Comparison of ENCODE assay signal across 23 mouse cellular contexts in genomic region chr15:102685791-102686190, GRCm38 (mm10). TPM values are rescaled to one million over a fixed set of nuclear protein-coding genes. Genes with fewer than 3 reads are reported as not detected.
DNase-seq lines count a peak whose midpoint lies in the region; ATAC-seq and TF ChIP-seq lines count a peak whose summit lies in the region.
"Had no signal": no experiment of that assay in that cellular context is flagged by ENCODE, and none has a peak within 500 bp of the region (broad histone marks: within the 10 kb centered on the region; RNA-seq: fewer than 3 reads in every experiment).

No protein-coding gene starts in this region.

- WGBS in hindbrain, embryonic 13.5 days: 6% methylated on average over 4 of the region's 4 CpGs
- 7% methylated on average over 4 of the region's 4 CpGs for WGBS in hindbrain, embryonic 11.5 days
- 8% methylated on average over 4 of the region's 4 CpGs for WGBS in midbrain, postnatal 0 days

- H3K9me3 ChIP-seq in hindbrain, embryonic 13.5 days: no peaks in the 10 kb centered on the region
- no peaks in the 10 kb centered on the region for H3K9me3 ChIP-seq in hindbrain, embryonic 11.5 days (ENCODE audit: control insufficient read depth, low read length)
- no peaks in the 10 kb centered on the region for H3K9me3 ChIP-seq in midbrain, postnatal 0 days (ENCODE audit: low read length)
- H3K9me3 ChIP-seq: embryonic facial prominence, embryonic 13.5 days; heart, embryonic 12.5 days had no signal

- ATAC-seq in hindbrain, embryonic 13.5 days (ENCODE audit: low FRiP score): peak; percentile 49; the same call in 1 of the 2 replicates
- ATAC-seq in hindbrain, embryonic 11.5 days (ENCODE audit: low FRiP score): no peak
- ATAC-seq in midbrain, postnatal 0 days (ENCODE audit: low FRiP score): no peak; the same call in 1 of the 2 replicates
- ATAC-seq: activated CD4-positive, CD25-positive, alpha-beta regulatory T cell, adult 4 months; CD4-positive, CD25-positive, alpha-beta regulatory T cell, adult 4 months; inflammation-experienced regulatory T-cells, adult 6 months had no signal

- no peak overlapping the region for H3K4me3 ChIP-seq in hindbrain, embryonic 13.5 days
- H3K4me3 ChIP-seq in hindbrain, embryonic 11.5 days (ENCODE audit: low read depth, low read length): no peak overlapping the region
- no peak overlapping the region for H3K4me3 ChIP-seq in midbrain, postnatal 0 days (ENCODE audit: low read depth, low read length)
- H3K4me3 ChIP-seq: embryonic facial prominence, embryonic 13.5 days; heart, embryonic 12.5 days; left cerebral cortex, adult 2 months had no signal

- no peaks in the 10 kb centered on the region for H3K36me3 ChIP-seq in hindbrain, embryonic 13.5 days
- H3K36me3 ChIP-seq in hindbrain, embryonic 11.5 days (ENCODE audit: control insufficient read depth, insufficient read depth, low read length): no peaks in the 10 kb centered on the region
- H3K36me3 ChIP-seq in midbrain, postnatal 0 days (ENCODE audit: insufficient read depth, low read length): no peaks in the 10 kb centered on the region
- H3K36me3 ChIP-seq: embryonic facial prominence, embryonic 13.5 days; heart, embryonic 12.5 days had no signal

- no peak overlapping the region for H3K4me2 ChIP-seq in hindbrain, embryonic 13.5 days
- H3K4me2 ChIP-seq in hindbrain, embryonic 11.5 days (replicated peaks; ENCODE audit: low read depth, low read length): no peak overlapping the region
- H3K4me2 ChIP-seq in midbrain, postnatal 0 days (ENCODE audit: low read depth, low read length, poor library complexity, severe bottlenecking): no peak overlapping the region
- H3K4me2 ChIP-seq: embryonic facial prominence, embryonic 13.5 days; heart, embryonic 12.5 days; liver, embryonic 11.5 days had no signal

- peaks cover 40% of the 10 kb centered on the region for H3K27me3 ChIP-seq in hindbrain, embryonic 13.5 days
- H3K27me3 ChIP-seq in hindbrain, embryonic 11.5 days (ENCODE audit: control insufficient read depth, insufficient read depth, low read length): peaks cover 5% of the 10 kb centered on the region; the same call in 1 of the 2 replicates
- H3K27me3 ChIP-seq in midbrain, postnatal 0 days (ENCODE audit: insufficient read depth, low read length): no peaks in the 10 kb centered on the region

- DNase-seq in cerebellum, postnatal 14 days: peak; percentile 36 to 55
- no peak for DNase-seq in cerebellum, adult 11-12 months
- no peak for DNase-seq in hindbrain, embryonic 11.5 days (ENCODE audit: low spot score)
- DNase-seq in brain, embryonic 14.5 days (ENCODE audit: low read depth): peak; percentile 72
- peak; percentile 69 for DNase-seq in midbrain, postnatal 0 days (ENCODE audit: low spot score)
- no peak for DNase-seq in urinary bladder, postnatal 4 days (ENCODE audit: low spot score in 2 of 2)
- DNase-seq: adrenal gland, postnatal 10 days; cerebellum, adult 11 months; heart, adult 11 months; heart, postnatal 14 days; kidney, adult 9 months; kidney, postnatal 4 days; layer of hippocampus, adult 9-11 months; lung, adult 2 months; thymus, postnatal 14 days had no signal

- no peak for TF ChIP-seq POLR2A in brain, embryonic 14.5 days (IDR thresholded peaks at IDR 0.05; ENCODE audit: borderline replicate concordance, extremely low read depth, insufficient read depth, insufficient read length, poor library complexity, severe bottlenecking)

- H3K4me1 ChIP-seq in hindbrain, embryonic 13.5 days (replicated peaks): peaks cover 18% of the 10 kb centered on the region
- H3K4me1 ChIP-seq in hindbrain, embryonic 11.5 days (replicated peaks; ENCODE audit: control insufficient read depth, insufficient read depth, low read length): no peaks in the 10 kb centered on the region
- no peaks in the 10 kb centered on the region for H3K4me1 ChIP-seq in midbrain, postnatal 0 days (ENCODE audit: insufficient read depth, low read length)
- H3K4me1 ChIP-seq: embryonic facial prominence, embryonic 13.5 days had no signal

- no peak for TF ChIP-seq CTCF in brain, embryonic 14.5 days (IDR thresholded peaks at IDR 0.05; ENCODE audit: borderline replicate concordance, extremely low read depth, insufficient read depth, insufficient read length)
- TF ChIP-seq CTCF in midbrain, postnatal 0 days (IDR thresholded peaks at IDR 0.05): no peak

- no peak overlapping the region for H3K27ac ChIP-seq in hindbrain, embryonic 13.5 days
- H3K27ac ChIP-seq in hindbrain, embryonic 11.5 days (ENCODE audit: low read depth, low read length): no peak overlapping the region
- H3K27ac ChIP-seq in midbrain, postnatal 0 days (ENCODE audit: low read depth, low read length): no peak overlapping the region
- H3K27ac ChIP-seq: embryonic facial prominence, embryonic 13.5 days; left cerebral cortex, adult 2 months had no signal

- H3K9ac ChIP-seq in hindbrain, embryonic 13.5 days: no peak overlapping the region
- H3K9ac ChIP-seq in hindbrain, embryonic 11.5 days (ENCODE audit: low read depth, low read length): no peak overlapping the region
- H3K9ac ChIP-seq in midbrain, postnatal 0 days (replicated peaks; ENCODE audit: low read length, poor library complexity, severe bottlenecking): no peak overlapping the region
- H3K9ac ChIP-seq: embryonic facial prominence, embryonic 13.5 days; heart, embryonic 12.5 days had no signal

RNA-seq across cellular contexts. Expression of gene Atp5g2, which starts 13.6 kb away (rescaled TPM):
- 48.7 and 56.4 TPM in 2 replicates for polyA plus RNA-seq in hindbrain, embryonic 13.5 days (2015; fragmentation: Nextera tagmentation; extraction: Ambion mirVana)
- 57.6 and 66.0 TPM in 2 replicates for polyA plus RNA-seq in hindbrain, embryonic 11.5 days (2014; fragmentation: Nextera tagmentation; extraction: Ambion mirVana)
- polyA plus RNA-seq in brain, embryonic 14.5 days (2012; rRNA removed): 462 and 655 TPM in 2 replicates
- 187 and 348 TPM in 2 replicates for total RNA-seq in midbrain, postnatal 0 days (2014; rRNA removed)
- polyA plus RNA-seq in midbrain, postnatal 0 days (2015; fragmentation: Nextera tagmentation; extraction: Ambion mirVana): 54.4 and 76.5 TPM in 2 replicates

RNA-seq across cellular contexts. Expression of gene Calcoco1, which starts 36.2 kb away (rescaled TPM):
- polyA plus RNA-seq in hindbrain, embryonic 13.5 days (2015; fragmentation: Nextera tagmentation; extraction: Ambion mirVana): 41.8 and 42.3 TPM in 2 replicates
- polyA plus RNA-seq in hindbrain, embryonic 11.5 days (2014; fragmentation: Nextera tagmentation; extraction: Ambion mirVana): 26.2 and 30.1 TPM in 2 replicates
- polyA plus RNA-seq in brain, embryonic 14.5 days (2012; rRNA removed): 46.2 and 48.4 TPM in 2 replicates
- total RNA-seq in midbrain, postnatal 0 days (2014; rRNA removed): 34.4 and 34.7 TPM in 2 replicates
- 27.1 and 27.2 TPM in 2 replicates for polyA plus RNA-seq in midbrain, postnatal 0 days (2015; fragmentation: Nextera tagmentation; extraction: Ambion mirVana)

Comparison
In these comparisons a context has a peak if more than half of its experiments do, and no peak if none do; other contexts are left out.
1. DNase-seq: peak in cerebellum, postnatal 14 days (2 of 2), brain, embryonic 14.5 days (single experiment) and midbrain, postnatal 0 days (single experiment); none in cerebellum, adult 11-12 months (single experiment), hindbrain, embryonic 11.5 days (single experiment) and urinary bladder, postnatal 4 days (0 of 2).